Mouse (Mus musculus): ENCODE measurements around the gene Nuak1.

Nuak1 gene

DNA sequence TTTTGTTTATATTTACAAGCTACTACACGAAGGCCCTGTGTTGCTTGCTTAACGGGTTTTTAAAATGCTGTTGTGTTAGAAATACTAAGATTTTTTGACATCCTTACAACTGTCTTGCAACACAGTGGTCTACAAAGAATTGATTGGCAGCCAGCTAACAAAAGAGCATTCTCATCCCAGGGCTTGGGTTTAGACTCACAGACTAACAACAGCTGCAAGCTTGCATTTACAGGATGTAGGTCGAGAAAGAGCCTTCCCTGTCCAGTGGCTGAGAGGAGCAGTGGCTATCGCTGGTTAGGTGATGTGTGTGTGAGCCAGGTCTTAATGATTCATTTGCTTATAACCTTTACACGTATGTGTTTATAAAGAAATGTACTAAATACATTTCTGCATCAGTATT is 94.7 kb downstream of the Nuak1 start:
- no peak for DNase-seq (ENCODE audit: low read depth, low spot score)

DNA sequence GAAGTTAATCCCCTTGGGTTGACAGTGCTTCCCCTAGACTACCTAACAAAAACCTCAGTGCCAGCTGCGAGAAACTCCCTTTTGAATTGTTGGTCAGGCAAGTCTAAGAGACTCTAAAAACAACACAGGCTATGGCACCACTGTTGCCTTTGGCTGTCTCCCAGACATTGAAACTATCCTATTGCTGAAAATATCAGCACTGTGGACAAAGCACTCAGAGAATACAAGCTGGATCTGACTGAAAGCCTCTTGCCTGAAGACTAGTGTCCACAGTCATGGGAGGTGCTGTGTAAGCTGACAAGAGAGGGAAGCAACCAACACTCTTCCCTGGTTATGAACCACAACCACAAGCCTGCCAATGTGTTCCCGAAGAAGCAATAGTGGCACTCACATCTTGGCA is 96.9 kb downstream of the Nuak1 start:
- DNase-seq (ENCODE audit: low read depth, low spot score): no peak

DNA sequence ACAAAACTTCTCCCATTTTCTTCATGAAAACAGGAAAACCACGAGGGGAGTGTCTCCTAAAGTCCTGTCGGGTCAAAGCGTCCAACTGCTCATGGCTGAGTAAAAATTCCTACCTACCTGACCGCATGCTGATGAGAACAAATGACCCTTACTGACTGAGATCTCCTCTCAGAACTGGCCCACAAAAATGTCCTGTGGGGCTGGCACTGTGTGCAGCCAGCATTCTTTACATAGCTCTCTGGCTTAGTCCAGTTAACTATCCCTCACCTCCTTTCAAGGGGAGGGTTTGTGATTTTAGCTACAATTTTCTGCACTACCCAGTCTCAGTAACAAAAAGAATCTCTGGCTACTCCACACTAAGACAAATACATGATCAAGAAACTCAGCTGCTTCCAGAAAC is 100.9 kb downstream of the Nuak1 start:
- no peak for DNase-seq (ENCODE audit: low read depth, low spot score)

DNA sequence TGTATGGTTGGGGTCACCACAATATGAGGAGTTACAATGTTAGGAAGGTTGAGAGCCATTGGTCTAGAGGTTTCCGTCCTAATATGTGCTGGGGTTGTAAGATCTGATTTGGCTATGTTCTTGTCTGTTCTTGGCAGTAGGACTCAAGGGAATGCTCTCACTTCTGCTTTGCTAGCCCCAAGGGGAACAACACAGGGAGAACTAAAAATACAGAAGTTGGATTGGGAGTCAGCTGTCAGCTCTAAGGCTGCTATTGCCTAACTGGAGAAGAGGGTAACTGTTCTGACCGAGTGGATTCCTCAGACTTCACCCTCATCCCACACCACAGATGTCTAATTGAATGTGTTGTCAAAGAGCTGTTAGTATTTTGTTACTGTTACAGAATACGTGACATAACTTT is 101.6 kb downstream of the Nuak1 start:
- no peak for DNase-seq (ENCODE audit: low read depth, low spot score)

DNA sequence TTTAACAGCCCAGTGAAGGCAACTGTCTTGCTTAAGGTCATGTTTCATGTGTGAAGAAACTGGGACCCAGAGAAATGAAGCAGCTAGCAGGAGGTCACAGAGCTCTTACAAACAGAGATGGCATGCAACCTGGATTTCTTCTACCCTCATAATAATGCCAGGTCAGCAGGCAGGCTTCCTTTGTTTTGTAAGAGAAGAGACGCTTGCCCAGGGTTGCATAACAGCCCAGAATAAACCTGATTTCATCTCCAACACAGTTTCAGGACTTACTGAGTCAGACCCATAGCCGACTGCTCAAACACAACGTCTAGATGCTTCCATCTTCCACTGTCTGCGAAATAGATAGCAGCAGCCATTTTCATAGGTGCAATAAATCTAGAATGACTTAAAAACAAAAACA is 105.0 kb downstream of the Nuak1 start:
- DNase-seq (ENCODE audit: low read depth, low spot score): no peak

- DNase-seq (ENCODE audit: low read depth, low spot score): no peak
These were observed 110.6 kb downstream of the Nuak1 start for GRCm38 (mm10) chr10:84329822-84330221.

DNA sequence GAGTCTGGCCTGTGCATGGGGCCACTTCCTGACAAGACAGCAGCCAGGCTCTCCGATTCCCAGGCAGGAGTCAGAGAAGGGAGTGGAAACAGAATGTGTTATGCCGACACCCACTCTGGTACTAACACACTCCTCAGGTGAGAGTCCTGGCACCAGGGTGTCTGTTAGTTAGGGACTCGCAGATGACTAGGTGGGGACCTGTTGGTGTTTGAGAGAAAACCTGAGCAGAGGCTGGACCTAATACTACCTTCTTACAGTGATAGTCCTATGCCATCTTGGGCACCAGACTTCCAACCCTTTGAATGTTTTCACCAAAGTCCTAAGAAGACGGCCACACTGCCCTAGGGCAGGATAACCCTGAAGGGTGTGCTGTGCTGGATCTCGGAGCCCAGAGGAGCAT is 111.1 kb downstream of the Nuak1 start:
- DNase-seq (ENCODE audit: low read depth, low spot score): no peak

DNA sequence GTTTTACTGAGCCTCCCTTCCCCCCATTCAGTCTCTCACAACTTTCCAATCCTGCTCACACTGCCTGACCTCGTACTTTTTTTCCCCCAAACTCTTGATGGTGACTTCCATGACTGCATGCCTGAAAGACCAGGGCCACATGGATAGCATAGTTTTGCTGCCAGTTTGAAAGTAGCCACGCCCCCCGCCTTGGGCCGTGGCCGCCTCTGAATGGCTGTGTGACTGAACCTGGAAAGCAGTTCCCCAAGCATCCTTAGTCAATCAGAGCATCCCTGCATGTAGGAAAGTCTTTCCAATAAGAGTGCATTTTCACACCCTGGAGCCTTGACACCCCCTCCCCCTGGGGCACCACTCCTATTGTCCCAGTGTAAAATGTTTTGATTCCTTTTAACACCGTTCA is 116.4 kb downstream of the Nuak1 start:
- no peak for DNase-seq (ENCODE audit: low read depth, low spot score)
